Mouse (Mus musculus) ES-E14 (cell line): Measurements from ENCODE around the gene Nhlrc2.

ENCODE experiments used
- CHD2 ChIP-seq: IDR thresholded peaks from 2 replicates; pipeline ENCODE4 v1.6.1; 2014; ENCODE audit warnings: mild to moderate bottlenecking, low read depth, low read length, inconsistent platforms
- HCFC1 ChIP-seq: IDR thresholded peaks from 2 replicates; pipeline ENCODE4 v1.6.1; 2012; ENCODE audit warnings: low read length, inconsistent platforms, borderline replicate concordance; ENCODE audit not compliant: insufficient read depth
- MAFK ChIP-seq: IDR thresholded peaks from 2 replicates; pipeline ENCODE4 v1.6.1; 2014; ENCODE audit warnings: mild to moderate bottlenecking, low read depth, low read length, inconsistent platforms; ENCODE audit not compliant: insufficient read depth
- ZC3H11A ChIP-seq: IDR thresholded peaks from 2 replicates; pipeline ENCODE4 v1.6.1; 2012; ENCODE audit warnings: low read depth, mild to moderate bottlenecking, inconsistent platforms, low read length, borderline replicate concordance
- ZNF384 ChIP-seq: IDR thresholded peaks from 2 replicates; pipeline ENCODE4 v1.6.1; 2012; ENCODE audit warnings: low read depth, low read length, inconsistent platforms

GRCm38 (mm10) chr19:56586320-56586719, 38.3 kb downstream of the Nhlrc2 start:
- no peak for TF ChIP-seq CHD2
- TF ChIP-seq ZC3H11A = no peak
- TF ChIP-seq MAFK = no peak
- no peak for TF ChIP-seq ZNF384
- no peak for TF ChIP-seq HCFC1
